Mouse (Mus musculus): Measurements from ENCODE around the gene Cntnap1.

DNA sequence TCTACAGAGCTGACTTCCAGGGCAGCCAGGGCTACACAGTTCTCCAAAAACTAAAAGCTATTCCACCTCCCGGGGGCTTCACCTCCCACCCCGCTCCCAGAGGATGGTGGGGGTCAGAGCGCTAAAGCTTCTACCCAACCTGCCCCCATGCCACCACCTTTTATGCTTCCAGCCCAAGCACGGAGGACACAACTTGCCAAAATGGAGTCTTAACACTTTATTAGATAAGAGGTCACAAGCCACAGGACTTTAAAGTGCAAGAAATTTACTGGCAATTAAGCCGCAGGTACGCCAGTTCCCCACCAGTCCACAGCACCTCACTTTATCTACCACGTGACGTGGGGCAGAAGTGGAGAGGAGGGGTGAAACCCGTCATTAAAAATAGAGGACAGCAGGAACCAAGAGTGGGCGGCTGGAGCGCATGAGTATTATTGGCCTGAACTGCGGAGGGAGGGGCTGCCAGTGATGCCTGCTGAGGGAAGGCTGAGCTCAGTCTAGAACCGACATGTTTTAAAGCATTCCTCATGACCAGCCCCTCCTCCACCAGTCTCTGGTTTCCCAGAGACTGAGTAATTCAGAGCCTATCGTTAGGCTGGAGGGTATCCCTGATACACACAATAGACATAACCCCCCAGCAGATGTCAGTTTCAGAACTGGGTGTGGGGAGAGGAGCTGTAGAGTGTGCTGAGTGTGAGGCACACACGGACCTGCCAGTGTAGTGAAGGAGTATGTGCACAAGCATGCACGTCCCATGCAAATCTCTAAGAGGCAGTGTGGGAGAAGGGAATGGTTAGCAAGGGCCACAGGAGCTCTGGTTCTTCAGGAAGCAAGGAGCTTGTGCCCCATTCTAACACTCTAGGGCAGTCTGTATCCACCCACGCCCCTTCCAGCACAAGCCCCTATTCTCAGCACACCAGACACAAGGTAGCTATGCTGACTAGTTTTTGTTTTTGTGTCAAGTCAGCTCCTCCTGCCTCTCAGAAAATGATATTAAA is 20.9 kb downstream of the Cntnap1 start:
- TF ChIP-seq CTCF (IDR thresholded peaks at IDR 0.05; ENCODE audit: extremely low read depth, insufficient read depth, low read length): no peak
- TF ChIP-seq POLR2A (IDR thresholded peaks at IDR 0.05; ENCODE audit: extremely low read depth, insufficient read depth, low read length): 0 out of 2 replicates have a peak, but pooled peaks have one; percentile 20
